Mouse (Mus musculus): ENCODE measurements around the gene Fam83g.

The Fam83g gene

DNA sequence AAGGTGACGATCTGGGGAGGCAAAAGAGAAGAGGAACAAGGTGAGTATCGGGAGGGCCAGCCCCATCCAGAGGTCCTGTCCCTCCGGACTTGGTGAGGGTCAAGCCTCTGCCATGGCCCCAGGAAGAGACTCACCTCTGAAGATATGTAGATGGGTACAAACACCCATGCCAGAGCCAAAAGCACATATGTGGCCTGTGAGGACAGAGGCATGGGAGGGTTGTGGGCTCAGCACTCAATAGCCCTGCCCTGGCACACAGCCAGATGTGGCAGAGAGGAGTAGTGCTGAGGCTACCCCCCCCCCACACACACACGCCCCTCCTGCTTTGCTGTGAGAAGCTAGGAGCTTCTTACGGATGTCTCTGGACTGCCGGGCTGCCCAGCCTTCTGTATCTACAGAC, 31.2 kb downstream of the Fam83g start:
- no peak for DNase-seq (ENCODE audit: low spot score in 2 of 2)

DNA sequence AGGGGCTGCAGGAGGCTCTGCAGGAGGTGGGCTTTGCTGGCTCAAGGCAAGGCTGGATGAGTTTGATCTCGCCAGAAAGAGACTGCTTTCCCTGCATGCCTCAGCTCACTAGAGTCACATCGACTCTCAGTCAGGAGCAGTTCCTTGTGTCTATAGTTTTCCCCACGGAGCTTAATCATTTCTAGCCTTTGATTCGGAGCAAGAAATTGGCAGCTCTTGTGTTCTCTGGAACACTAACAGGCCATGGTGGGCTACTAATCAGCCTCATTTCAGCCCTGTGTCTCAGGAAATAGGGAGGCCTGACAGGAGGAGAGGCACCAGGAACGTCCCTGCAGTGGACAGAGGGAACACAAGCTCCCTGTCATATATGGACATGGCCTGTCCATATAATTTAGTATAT, 34.1 kb downstream of the Fam83g start:
- DNase-seq (ENCODE audit: low spot score in 2 of 2), result no peak

DNA sequence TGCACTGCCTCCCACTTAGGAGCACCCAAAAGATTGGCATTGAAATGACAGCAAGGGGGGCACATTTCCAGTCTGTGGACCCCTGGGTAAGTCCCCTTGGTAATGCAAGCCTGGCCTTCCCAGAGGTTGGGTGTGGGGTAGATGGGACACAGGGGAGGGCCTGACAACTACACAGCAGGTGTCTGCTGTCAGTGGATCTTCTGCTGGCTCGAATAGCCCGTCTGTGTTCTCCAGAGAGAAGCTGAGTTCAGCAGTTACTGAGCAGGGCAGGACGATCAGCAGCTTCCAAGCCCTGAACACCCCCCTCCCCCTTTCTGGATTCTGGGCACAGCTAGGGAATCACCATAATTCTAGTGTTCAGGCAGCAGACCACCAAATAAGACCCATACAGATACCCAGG, 35.5 kb downstream of the Fam83g start:
- no peak for DNase-seq (ENCODE audit: low spot score in 2 of 2)

DNA sequence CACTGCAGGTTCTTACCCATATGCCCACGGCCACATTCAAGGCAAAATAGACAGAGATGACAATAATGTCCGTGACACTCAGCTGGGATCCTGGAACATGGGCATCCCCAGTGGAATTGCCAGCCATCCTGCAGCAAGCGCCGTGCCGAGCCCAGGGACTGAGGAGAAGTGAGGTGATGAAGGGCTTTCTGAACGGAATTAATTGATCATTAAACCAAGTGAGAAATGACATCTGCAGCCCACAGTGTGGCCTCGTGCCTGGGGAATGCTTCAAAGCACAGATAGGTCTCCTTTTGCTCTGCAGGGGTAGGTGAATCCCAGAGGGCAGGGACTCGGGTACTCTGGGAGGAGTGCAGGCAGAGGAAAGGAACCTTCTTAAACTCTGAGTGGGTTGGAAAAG, 35.9 kb downstream of the Fam83g start:
- DNase-seq (ENCODE audit: low spot score in 2 of 2), result no peak

- DNase-seq (ENCODE audit: low spot score in 2 of 2), result no peak
Measured at GRCm38 (mm10) chr11:61720636-61721035, 36.7 kb downstream of the Fam83g start, which contains the start of gene Slc5a10. Slc5a10 (minus strand) TSS chr11:61720826.

GRCm38 (mm10) chr11:61722077-61722476, 38.2 kb downstream of the Fam83g start:
- no peak for DNase-seq (ENCODE audit: low spot score in 2 of 2)

DNA sequence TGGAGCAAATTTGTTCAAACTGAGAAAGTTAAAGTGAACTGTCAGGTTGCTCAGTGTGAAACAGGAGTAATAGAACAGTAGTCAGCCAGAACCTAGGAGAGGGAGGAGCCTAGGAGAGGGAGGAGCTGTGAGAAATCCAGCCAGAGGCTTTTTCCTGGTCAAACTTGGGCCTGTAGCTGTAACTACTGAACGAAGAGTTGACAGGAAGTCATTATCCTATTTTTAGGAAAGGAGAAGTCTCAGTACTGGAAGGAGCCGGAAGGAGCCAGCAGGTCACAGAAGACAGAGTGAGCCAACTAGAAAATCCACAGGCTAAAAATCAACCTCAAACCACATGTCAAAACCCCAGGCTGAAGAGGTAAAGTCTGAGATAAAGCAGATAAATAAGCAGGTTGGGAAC, 44.1 kb downstream of the Fam83g start:
- DNase-seq (ENCODE audit: low spot score in 2 of 2), result no peak

DNA sequence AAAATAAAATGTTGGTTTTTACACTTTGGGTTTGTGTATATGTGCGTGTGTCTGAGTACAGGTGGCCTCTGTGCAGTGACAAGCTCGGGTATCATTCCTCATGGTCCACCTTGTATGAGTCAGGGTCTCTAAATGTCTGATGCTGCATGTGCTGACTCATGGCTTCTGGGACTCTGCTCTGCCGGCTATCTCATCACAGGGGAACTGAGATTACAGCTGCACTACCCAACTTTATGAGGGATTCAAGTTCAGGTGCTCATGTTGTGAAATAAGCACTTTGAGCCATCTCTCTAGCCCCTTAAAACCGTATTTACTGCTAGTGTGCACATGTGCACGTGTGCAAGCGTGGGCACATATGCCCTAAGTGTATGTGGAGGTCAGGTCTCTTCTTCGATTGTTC, 48.8 kb downstream of the Fam83g start:
- no peak for DNase-seq (ENCODE audit: low spot score in 2 of 2)

DNA sequence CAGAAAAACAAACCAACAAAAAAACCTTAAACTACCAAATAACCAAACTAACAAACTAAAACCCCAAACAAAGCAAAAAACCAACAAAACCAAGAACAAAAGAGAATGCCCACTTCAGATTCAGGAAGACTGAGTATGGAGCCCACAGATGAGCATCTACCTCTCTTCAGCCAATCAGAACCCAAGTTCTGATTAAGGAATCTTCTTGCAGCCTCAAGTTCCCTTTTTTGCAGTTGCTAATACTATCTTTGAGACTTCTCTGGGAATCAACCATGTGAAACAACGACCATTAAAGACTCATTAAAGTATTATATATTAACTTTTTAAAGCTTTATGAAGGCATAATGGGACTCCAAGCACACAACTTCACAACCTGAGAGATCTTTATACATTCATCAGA, 53.4 kb downstream of the Fam83g start:
- DNase-seq (ENCODE audit: low spot score in 2 of 2), result no peak

DNA sequence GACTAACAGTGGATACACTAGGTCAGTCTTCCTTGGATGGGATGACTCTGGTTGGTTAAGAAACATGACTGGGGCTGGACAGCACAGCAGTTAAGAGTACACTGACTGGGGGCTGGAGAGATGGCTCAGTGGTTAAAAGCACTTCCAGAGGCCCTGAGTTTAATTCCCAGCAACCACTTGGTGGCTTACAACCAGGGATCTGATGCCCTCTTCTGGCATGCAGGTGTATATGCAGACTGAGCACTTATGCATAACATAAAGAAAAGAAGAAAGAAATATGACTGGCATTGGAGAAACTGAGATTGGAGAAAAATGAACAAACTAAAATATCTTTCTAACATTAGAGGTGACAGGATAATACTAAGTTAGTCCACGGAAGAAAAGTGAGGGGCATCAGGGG, 56.6 kb downstream of the Fam83g start:
- DNase-seq (ENCODE audit: low spot score in 2 of 2), result no peak

DNA sequence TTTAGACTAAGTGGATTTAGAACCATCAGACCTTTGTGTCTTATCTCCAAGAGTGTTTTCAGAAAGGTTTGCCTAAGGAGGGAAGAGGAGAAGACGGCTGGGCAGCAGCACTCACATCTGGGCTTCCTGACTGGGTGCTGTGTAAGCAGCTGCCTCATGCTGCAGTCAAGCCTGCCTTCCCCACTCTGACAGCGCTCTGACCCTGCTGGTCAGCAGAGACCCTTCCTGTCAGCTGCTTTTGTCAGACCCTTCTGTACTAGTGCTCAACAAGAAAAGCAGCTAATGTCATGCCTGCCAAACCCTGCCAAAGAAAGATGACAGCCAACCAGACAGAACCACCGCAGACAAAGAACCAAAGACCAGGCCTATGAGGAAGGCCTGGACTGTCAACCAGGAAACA, 59.9 kb downstream of the Fam83g start:
- no peak for DNase-seq (ENCODE audit: low spot score in 2 of 2)

- DNase-seq (ENCODE audit: low spot score in 2 of 2), result no peak
Measured at GRCm38 (mm10) chr11:61744460-61744859, 60.6 kb downstream of the Fam83g start.

- no peak for DNase-seq (ENCODE audit: low spot score in 2 of 2)
Measured at GRCm38 (mm10) chr11:61745781-61746180, 61.9 kb downstream of the Fam83g start.

DNA sequence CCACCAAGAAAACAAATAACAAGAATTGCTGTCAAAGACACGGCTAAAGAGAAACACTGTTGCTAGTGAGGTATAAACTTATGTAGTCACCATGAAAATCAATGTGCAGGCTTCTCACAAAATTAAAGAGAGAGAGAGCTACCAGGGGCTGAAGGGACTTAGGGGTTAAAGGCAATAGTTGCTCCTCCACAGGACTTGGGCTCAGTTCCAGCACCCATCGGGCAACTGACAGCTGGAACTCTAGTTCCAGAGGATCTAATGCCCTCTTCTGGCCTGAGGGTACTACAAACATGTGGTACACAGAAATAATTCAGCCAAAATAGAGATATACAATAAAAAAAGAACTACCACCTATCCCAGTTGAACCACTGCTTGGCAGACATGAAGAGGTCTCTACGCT, 63.3 kb downstream of the Fam83g start:
- no peak for DNase-seq (ENCODE audit: low spot score in 2 of 2)

GRCm38 (mm10) chr11:61751612-61752011, 67.7 kb downstream of the Fam83g start:
- DNase-seq (ENCODE audit: low spot score in 2 of 2), result no peak

DNA sequence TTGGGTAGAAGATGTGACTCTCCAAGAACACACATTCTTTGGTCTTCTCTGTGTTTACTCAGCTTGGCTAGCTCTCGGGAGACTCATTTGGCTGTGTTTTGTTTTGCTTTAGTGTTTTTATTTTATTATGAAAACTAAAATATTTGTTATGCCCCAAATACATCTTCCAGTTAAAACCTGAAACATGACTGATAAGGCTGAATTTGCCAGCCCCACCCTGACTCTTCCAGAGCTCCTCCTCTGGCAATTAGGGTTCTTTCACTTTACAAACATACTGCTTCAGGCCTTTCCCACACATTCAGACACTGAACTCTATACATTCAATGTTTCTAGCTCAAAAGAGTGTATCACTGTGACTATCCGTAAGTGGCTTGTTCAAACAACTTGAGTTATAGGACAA, 73.3 kb downstream of the Fam83g start:
- DNase-seq (ENCODE audit: low spot score in 2 of 2), result no peak
